In the genomic region with DNA sequence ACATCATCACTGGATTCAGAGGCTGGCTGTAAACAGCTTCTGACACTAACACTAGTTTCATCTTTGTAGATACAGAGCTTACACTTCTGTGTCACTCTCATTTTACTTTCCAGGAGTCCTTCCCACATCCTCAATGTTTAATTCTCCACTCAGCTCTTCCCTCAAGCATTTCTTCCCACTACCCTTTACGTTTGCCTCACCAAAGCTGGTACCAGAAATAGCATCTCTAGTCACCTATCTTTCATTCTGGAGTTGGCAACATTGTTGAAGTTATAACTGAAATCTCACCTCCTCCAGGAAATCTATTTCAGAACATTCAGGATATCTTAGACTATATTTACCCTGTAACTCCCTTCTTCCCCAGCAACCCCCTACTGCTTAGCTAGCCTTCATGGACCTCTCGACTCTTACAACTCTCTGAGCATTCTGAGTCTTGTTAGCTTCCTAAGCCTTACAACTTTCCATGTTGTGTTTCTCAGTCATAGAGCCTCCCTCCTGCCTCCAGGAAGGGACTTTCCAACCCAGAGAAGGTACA, we compare ENCODE assay signal across 21 mouse cellular contexts.
DNase-seq lines count a peak whose midpoint lies in the region; TF ChIP-seq lines count a peak whose summit lies in the region.
"Had no signal": no experiment of that assay in that cellular context is flagged by ENCODE, and none has a peak within 500 bp of the region (broad histone marks: within the 10 kb centered on the region; RNA-seq: fewer than 3 reads in every experiment).

No protein-coding gene starts in this region.

- peak; percentile 33 to 55 for DNase-seq in frontal cortex, adult 2 months (ENCODE audit: extremely low spot score in 1 of 2, low spot score in 1 of 2)
- no peak for DNase-seq in frontal cortex, postnatal 14 days (ENCODE audit: low spot score in 2 of 2)
- DNase-seq in left cerebral cortex, adult 9 months (ENCODE audit: low spot score in 2 of 2), result peak; percentile 24 to 43
- DNase-seq in left cerebral cortex, adult 18-20 months (ENCODE audit: low spot score in 2 of 2), result no peak
- no peak for DNase-seq in ovary, postnatal 10 days (ENCODE audit: low spot score)
- DNase-seq: adrenal gland, postnatal 10 days; adrenal gland, postnatal 36 days; B cell, adult 2 months; cerebellum, adult 11 months; cerebellum, adult 2 months; cerebellum, adult 9-11 months; cerebellum, postnatal 25 days; embryo, embryonic 11 days; gastrocnemius, adult 2 months; gastrocnemius, postnatal 14 days; heart, adult 11 months had no signal

- H3K27ac ChIP-seq in cortical plate, adult 2 months (ENCODE audit: insufficient read depth, low read length), result peak overlapping the region; percentile 12; the same call in 1 of the 2 replicates
- H3K27ac ChIP-seq: forebrain, embryonic 10.5 days; forebrain, embryonic 13.5 days; gastrocnemius, adult 2 months; hindbrain, embryonic 12.5 days; hindbrain, embryonic 15.5 days had no signal

- TF ChIP-seq POLR2A in cortical plate, adult 2 months (IDR thresholded peaks at IDR 0.05; ENCODE audit: extremely low read depth, insufficient read depth, low read length), result no peak

- H3K4me1 ChIP-seq in cortical plate, adult 2 months (ENCODE audit: control insufficient read depth, insufficient read depth, low read length), result peaks cover 3% of the 10 kb centered on the region; the same call in 1 of the 2 replicates
- H3K4me1 ChIP-seq: forebrain, embryonic 10.5 days; forebrain, embryonic 13.5 days; hindbrain, embryonic 12.5 days; hindbrain, embryonic 15.5 days had no signal

- no peak for TF ChIP-seq CTCF in cortical plate, adult 2 months (IDR thresholded peaks at IDR 0.05; ENCODE audit: extremely low read depth, insufficient read depth, low read length)

- H3K4me3 ChIP-seq in cortical plate, adult 2 months (ENCODE audit: insufficient read depth, low read length), result no peak overlapping the region
- H3K4me3 ChIP-seq: forebrain, embryonic 10.5 days; forebrain, embryonic 13.5 days; gastrocnemius, adult 2 months; hindbrain, embryonic 12.5 days; hindbrain, embryonic 15.5 days had no signal

Comparison
In these comparisons a context has a peak if more than half of its experiments do, and no peak if none do; other contexts are left out.
1. DNase-seq: peak in frontal cortex, adult 2 months (2 of 2) and left cerebral cortex, adult 9 months (2 of 2); none in frontal cortex, postnatal 14 days (0 of 2), left cerebral cortex, adult 18-20 months (0 of 2) and ovary, postnatal 10 days (single experiment).